Mouse (Mus musculus) liver, embryonic 14.5 days (tissue): ENCODE measurements around the gene Lep.

Experiments used
- CTCF ChIP-seq: IDR thresholded peaks from 2 replicates; pipeline ENCODE4 v1.5.1; 2016; ENCODE audit warnings: antibody characterized with exemption, low read depth, control low read depth
- EP300 ChIP-seq: IDR thresholded peaks from 2 replicates; pipeline ENCODE4 v1.6.1; 2016; ENCODE audit warnings: antibody characterized with exemption, low read depth

- no peak for TF ChIP-seq CTCF
- TF ChIP-seq EP300, result no peak
These were observed 28.1 kb downstream of the Lep start for GRCm38 (mm10) chr6:29087921-29088709.
